Mouse (Mus musculus): Measurements from ENCODE around the gene AI467606. TPM values are rescaled to one million over a fixed set of nuclear protein-coding genes. Genes with fewer than 3 reads are reported as not detected.

Gene AI467606
- total and polyA plus RNA-seq, 2 experiments from 2014 or later = 1.3 to 1.4 TPM

DNA sequence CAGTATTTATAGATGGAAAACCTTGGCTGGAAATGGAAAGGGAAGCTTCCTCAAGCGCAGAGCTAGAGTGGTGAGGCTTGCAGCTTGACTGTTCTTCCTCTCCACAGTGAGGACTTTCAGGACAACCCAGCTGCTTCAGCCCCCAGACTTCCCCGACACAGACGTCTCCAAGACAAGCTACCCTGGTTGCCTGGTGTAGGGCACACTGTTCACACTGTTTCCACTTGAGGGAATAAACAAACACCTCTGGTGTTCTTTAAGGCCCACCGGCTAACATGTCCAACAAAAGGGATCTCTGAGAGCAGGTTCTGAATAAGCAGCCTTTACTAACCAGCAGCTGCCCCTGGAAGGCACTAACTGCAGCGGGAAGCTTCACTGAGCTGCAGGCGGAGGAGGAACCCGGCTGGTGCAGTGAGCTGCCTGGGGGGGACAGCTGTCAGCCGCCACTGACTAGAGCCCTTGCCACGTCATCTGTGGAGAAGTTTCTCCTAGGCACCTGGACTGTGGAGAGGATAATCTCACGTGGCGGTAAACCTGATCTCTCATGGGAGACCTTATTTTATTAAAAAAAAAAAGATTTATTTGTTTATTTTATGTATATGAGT, 25.3 kb downstream of the AI467606 start:
- no peak for TF ChIP-seq CTCF (IDR thresholded peaks at IDR 0.05; ENCODE audit: low read depth)
- no peak overlapping the region for H3K27ac ChIP-seq (ENCODE audit: low read depth, low read length)
- H3K9me3 ChIP-seq (ENCODE audit: low read length) = no peaks in the 10 kb centered on the region
- ATAC-seq = peak; percentile 42
- no peaks in the 10 kb centered on the region for H3K4me1 ChIP-seq (ENCODE audit: insufficient read depth)
- no peak overlapping the region for H3K9ac ChIP-seq
- H3K27me3 ChIP-seq (ENCODE audit: insufficient read depth, low read length) = peaks cover 8% of the 10 kb centered on the region; the same call in 1 of the 2 replicates
- DNase-seq = no peak
- no peaks in the 10 kb centered on the region for H3K36me3 ChIP-seq (ENCODE audit: insufficient read depth)
- no peak overlapping the region for H3K4me3 ChIP-seq (ENCODE audit: low read depth, low read length)
- no peak overlapping the region for H3K4me2 ChIP-seq (ENCODE audit: low read depth)
- WGBS = 49% methylated on average over 11 of the region's 11 CpGs

DNA sequence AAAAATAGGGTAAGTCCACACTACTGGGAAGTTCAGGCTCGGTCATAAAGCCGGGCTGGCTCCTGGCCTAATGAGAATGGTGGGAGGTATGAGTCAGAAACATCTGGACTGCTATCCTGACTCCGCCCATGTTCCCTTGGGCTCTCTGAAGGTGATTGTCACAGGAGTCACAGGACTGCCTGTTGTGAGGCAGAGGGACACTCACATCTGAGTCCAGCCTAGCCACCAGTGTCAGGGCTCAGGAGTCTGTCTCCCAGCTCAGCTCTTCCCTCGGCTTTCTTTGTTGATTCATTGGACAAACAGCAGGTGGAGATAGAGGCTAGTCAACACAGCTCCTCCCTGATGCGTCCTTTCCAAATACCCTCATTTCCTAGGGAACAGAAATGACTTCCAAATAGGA, 26.8 kb downstream of the AI467606 start:
- no peak overlapping the region for H3K27ac ChIP-seq (ENCODE audit: low read depth, low read length)
- no peak overlapping the region for H3K9ac ChIP-seq
- WGBS = 56% methylated on average over 5 of the region's 5 CpGs
- no peaks in the 10 kb centered on the region for H3K9me3 ChIP-seq (ENCODE audit: low read length)
- peak; percentile 54 for TF ChIP-seq CTCF (IDR thresholded peaks at IDR 0.05; ENCODE audit: low read depth)
- 0 out of 2 replicates have a peak, but pooled peaks have one; percentile 18 for ATAC-seq
- no peak overlapping the region for H3K4me3 ChIP-seq (ENCODE audit: low read depth, low read length)
- no peaks in the 10 kb centered on the region for H3K4me1 ChIP-seq (ENCODE audit: insufficient read depth)
- no peak overlapping the region for H3K4me2 ChIP-seq (ENCODE audit: low read depth)
- H3K36me3 ChIP-seq (ENCODE audit: insufficient read depth) = no peaks in the 10 kb centered on the region
- H3K27me3 ChIP-seq (ENCODE audit: insufficient read depth, low read length) = peaks cover 12% of the 10 kb centered on the region; the same call in 1 of the 2 replicates
- DNase-seq = no peak

DNA sequence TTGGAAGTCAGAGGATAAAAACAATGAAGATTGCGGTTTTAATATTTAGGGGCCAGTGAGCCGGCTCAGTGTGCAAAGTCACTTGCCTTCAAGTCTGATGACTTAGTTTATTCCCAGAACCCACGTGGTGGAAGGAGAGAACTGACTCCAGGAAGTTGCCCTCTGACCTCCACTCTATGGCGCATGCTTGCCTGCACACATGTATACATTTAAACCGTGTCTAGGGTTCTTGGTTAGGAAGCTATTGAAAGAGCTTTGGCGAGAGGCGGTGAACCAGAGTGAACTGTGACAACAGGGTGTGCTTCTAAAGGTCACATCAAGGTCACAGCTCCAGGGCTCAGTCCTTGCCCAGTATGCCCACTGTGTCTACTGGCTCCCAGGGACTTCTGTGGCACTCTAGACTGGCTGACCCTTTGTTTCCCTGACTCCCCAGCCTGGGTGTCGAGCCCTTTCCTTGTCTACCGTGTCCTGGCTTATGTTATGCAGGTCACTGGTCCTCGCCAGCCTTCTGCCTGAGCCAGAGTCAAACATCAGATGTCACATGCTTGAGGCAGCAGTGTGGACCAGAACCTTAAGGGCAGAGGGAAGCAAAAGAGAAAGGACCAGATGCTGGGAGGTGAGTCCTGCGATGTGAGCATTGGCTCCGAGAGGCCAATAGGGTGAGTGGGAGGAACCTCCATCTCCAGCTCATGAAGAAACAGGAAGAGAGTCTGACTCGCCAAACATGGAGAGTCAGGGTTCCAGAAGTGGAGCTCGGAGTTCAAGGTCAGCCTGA, 27.7 kb downstream of the AI467606 start:
- ATAC-seq (no peak), DNase-seq (no peak)
- WGBS = 61% methylated on average over 14 of the region's 14 CpGs
- H3K27me3 ChIP-seq (ENCODE audit: insufficient read depth, low read length) = peaks cover 12% of the 10 kb centered on the region; the same call in 1 of the 2 replicates
- H3K9ac ChIP-seq = no peak overlapping the region
- H3K27ac ChIP-seq (ENCODE audit: low read depth, low read length) = no peak overlapping the region
- no peak for TF ChIP-seq CTCF (IDR thresholded peaks at IDR 0.05; ENCODE audit: low read depth)
- H3K9me3 ChIP-seq (ENCODE audit: low read length) = no peaks in the 10 kb centered on the region
- no peaks in the 10 kb centered on the region for H3K4me1 ChIP-seq (ENCODE audit: insufficient read depth)
- no peak overlapping the region for H3K4me2 ChIP-seq (ENCODE audit: low read depth)
- H3K36me3 ChIP-seq (ENCODE audit: insufficient read depth) = no peaks in the 10 kb centered on the region
- no peak overlapping the region for H3K4me3 ChIP-seq (ENCODE audit: low read depth, low read length)

DNA sequence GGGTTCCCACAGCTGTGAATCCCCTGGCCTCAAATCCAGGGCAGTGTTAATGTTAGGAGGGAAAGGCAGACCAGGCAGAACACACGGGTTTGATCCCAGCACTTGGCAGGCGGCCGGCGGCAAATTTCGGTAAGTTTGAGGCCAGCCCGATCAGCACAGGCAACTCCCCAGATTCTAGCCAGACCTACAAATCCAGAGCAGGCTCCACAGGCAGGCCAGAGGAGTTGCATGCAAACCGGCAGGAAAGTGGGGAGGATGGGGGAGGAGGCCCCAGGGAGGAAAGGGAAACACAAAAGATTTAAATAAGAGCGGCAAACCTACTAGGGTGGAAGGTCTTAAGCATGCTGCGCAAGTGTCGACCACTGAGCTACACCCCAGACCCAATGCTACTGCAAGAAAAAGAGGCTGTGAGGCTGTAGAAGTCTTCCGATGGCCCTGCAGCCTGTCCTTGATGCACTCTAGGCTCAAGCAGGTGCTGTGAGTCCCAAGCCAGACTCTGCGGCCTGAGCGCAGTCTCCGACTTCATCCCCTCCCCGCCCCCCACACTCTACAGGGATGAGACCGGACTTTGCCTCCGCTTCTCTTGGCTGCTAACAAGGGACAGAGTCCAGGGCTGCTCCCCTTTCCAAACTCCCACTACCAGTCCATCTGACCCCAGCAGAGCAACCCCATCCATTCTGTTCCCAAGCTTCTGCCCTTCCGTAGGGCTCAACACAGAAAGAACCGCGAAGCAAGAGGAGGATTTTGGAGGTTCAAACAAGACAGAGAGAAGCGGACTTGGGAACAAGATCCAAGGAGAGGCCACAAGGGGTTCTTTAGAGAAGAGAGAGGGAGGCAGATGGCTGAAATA, 30.1 kb downstream of the AI467606 start:
- peaks cover 12% of the 10 kb centered on the region; the same call in 1 of the 2 replicates for H3K27me3 ChIP-seq (ENCODE audit: insufficient read depth, low read length)
- H3K4me2 ChIP-seq (ENCODE audit: low read depth) = no peak overlapping the region
- 12% methylated on average over 21 of the region's 21 CpGs for WGBS
- TF ChIP-seq CTCF (IDR thresholded peaks at IDR 0.05; ENCODE audit: low read depth) = no peak
- no peak overlapping the region for H3K27ac ChIP-seq (ENCODE audit: low read depth, low read length)
- H3K9me3 ChIP-seq (ENCODE audit: low read length) = no peaks in the 10 kb centered on the region
- no peaks in the 10 kb centered on the region for H3K36me3 ChIP-seq (ENCODE audit: insufficient read depth)
- no peak for ATAC-seq
- DNase-seq = no peak
- no peak overlapping the region for H3K9ac ChIP-seq
- H3K4me1 ChIP-seq (ENCODE audit: insufficient read depth) = no peaks in the 10 kb centered on the region
- H3K4me3 ChIP-seq (ENCODE audit: low read depth, low read length) = no peak overlapping the region

DNA sequence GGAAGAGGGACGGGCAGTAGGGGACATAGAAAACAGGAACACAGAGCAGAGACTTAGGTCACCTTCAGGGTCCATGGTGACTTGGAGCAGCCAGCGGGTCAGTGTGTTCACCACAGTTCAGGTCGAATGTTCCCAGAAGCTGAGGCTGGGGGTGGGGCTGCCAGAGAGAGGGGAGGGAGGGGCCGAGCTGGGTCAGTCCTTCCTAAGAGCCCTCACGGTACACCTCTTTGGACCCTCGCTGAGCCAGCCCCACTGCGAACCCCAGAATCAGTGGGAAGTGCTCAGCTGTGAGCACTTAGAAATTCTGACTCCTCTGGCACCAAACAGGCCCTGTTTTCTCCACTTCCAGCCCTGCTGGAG, 30.7 kb downstream of the AI467606 start, which contains the start of gene Qprt:
Qprt (minus strand) TSS at position 316 of the 360 bp plus-strand sequence.
- Histone ChIP-seq H3K27me3 (ENCODE audit: insufficient read depth, low read length) (peaks cover 12% of the 10 kb centered on the region; the same call in 1 of the 2 replicates), H3K9ac (no peak within 1 kb of the TSS), H3K27ac (ENCODE audit: low read depth, low read length) (no peak within 1 kb of the TSS), H3K4me2 (ENCODE audit: low read depth) (no peak within 1 kb of the TSS), H3K4me1 (ENCODE audit: insufficient read depth) (no peaks in the 10 kb centered on the region), H3K36me3 (ENCODE audit: insufficient read depth) (no peaks in the 10 kb centered on the region), H3K9me3 (ENCODE audit: low read length) (no peaks in the 10 kb centered on the region), H3K4me3 (ENCODE audit: low read depth, low read length) (no peak within 1 kb of the TSS)
- no peak for DNase-seq
- ATAC-seq = no peak
- WGBS = 13% methylated on average over 6 of the region's 7 CpGs
- no peak for TF ChIP-seq CTCF (IDR thresholded peaks at IDR 0.05; ENCODE audit: low read depth)

DNA sequence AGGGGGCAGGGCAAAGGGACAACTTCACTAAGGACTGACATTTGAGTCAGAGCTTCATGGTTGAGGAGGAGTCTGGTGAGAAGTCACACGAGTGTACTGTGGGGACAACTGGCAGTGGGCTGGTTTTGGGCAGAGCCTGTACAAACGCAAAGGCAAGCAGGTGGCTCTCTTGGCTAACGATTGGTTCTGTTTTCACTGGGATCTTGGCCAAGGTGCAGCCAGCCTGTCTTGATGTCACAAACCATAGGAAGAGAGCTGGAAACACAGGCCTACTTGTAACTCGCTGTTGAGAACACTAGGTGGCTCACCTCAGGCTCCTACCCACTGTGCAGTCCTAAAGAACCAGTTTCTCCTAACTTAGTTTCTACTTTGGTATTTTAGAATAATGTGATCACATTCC, 38.5 kb downstream of the AI467606 start:
- ATAC-seq (peak; percentile 71), DNase-seq (peak; percentile 59)
- Histone ChIP-seq H3K36me3 (ENCODE audit: insufficient read depth) (no peaks in the 10 kb centered on the region), H3K27ac (ENCODE audit: low read depth, low read length) (no peak overlapping the region), H3K9me3 (ENCODE audit: low read length) (no peaks in the 10 kb centered on the region), H3K27me3 (ENCODE audit: insufficient read depth, low read length) (no peaks in the 10 kb centered on the region), H3K4me3 (ENCODE audit: low read depth, low read length) (no peak overlapping the region), H3K9ac (no peak overlapping the region), H3K4me1 (ENCODE audit: insufficient read depth) (no peaks in the 10 kb centered on the region), H3K4me2 (ENCODE audit: low read depth) (no peak overlapping the region)
- 9% methylated on average over 4 of the region's 4 CpGs for WGBS
- peak; percentile 72 for TF ChIP-seq CTCF (IDR thresholded peaks at IDR 0.05; ENCODE audit: low read depth)

Measured in forebrain, postnatal 0 days (tissue).